Mouse (Mus musculus): ENCODE measurements around the gene Rapgef4.

GRCm38 (mm10) chr2:72230545-72230944 lies 249.5 kb downstream of the Rapgef4 start:
- no peak for TF ChIP-seq CTCF (IDR thresholded peaks at IDR 0.05; ENCODE audit: low read depth)
- no peak for TF ChIP-seq EP300 (IDR thresholded peaks at IDR 0.05; ENCODE audit: low read depth)
